Mouse (Mus musculus) forebrain, postnatal 0 days (tissue): Measurements from ENCODE around the gene Gm42742. TPM values are rescaled to one million over a fixed set of nuclear protein-coding genes. Genes with fewer than 3 reads are reported as not detected.

Experiments
- ATAC-seq: fragments of 200-750 bp; cut with Nextera tagmentation; 2 replicates; pipeline ENCODE4 v1.8.0; 2017; ENCODE audit warnings: mild to moderate bottlenecking, moderate library complexity
- DNase-seq: peaks from one replicate; pipeline ENCODE4 v3.0.0-alpha.2; 2015
- H3K27ac ChIP-seq: fragments of 300-500 bp; sonication (generic); 2 replicates; pipeline ENCODE4 v1.5.1; 2014; ENCODE audit warnings: low read depth, mild to moderate bottlenecking, antibody characterized with exemption, low read length, moderate library complexity, mixed read lengths
- H3K27me3 ChIP-seq: fragments of 300-500 bp; sonication (generic); 2 replicates; pipeline ENCODE4 v1.6.1; 2014; ENCODE audit warnings: mild to moderate bottlenecking, low read length, mixed read lengths; ENCODE audit not compliant: insufficient read depth
- H3K36me3 ChIP-seq: fragments of 300-500 bp; sonication (generic); 2 replicates; pipeline ENCODE4 v1.6.1; 2014; ENCODE audit warnings: mild to moderate bottlenecking, moderate library complexity; ENCODE audit not compliant: insufficient read depth
- H3K4me1 ChIP-seq: fragments of 300-500 bp; sonication (generic); 2 replicates; pipeline ENCODE4 v1.6.1; 2014; ENCODE audit warnings: antibody characterized with exemption; ENCODE audit not compliant: insufficient read depth
- H3K4me2 ChIP-seq: fragments of 300-500 bp; sonication (generic); 2 replicates; pipeline ENCODE4 v1.6.1; 2014; ENCODE audit warnings: low read depth, mild to moderate bottlenecking, moderate library complexity
- H3K4me3 ChIP-seq: fragments of 300-500 bp; sonication (generic); 2 replicates; pipeline ENCODE4 v1.5.1; 2014; ENCODE audit warnings: low read depth, low read length, mixed read lengths
- H3K9ac ChIP-seq: fragments of 300-500 bp; sonication (generic); 2 replicates; pipeline ENCODE4 v1.6.1; 2014; ENCODE audit warnings: mild to moderate bottlenecking
- H3K9me3 ChIP-seq: fragments of 300-500 bp; sonication (generic); 2 replicates; pipeline ENCODE4 v1.6.1; 2016; ENCODE audit warnings: low read length
- CTCF ChIP-seq: sonication (generic); IDR thresholded peaks from 2 replicates; pipeline ENCODE4 v1.5.1; 2016; ENCODE audit warnings: antibody characterized with exemption, control low read depth, low read depth
- WGBS: fragments of 180-500 bp; shearing (Covaris S2); extraction: QIAGEN DNeasy Blood & Tissue Kit; methylation state at CpG from one replicate; pipeline ENCODE4 v1.1.7; 2014; 5-methylcytosine and 5-hydroxymethylcytosine counted together
- polyA plus RNA-seq: library from polyadenylated mRNA; unstranded; fragments of >200 nt; fragmentation: Nextera tagmentation; extraction: Ambion mirVana; gene quantifications from 2 replicates; pipeline ENCODE4 v1.2.1, GENCODE M21; 2015
- total RNA-seq: library from RNA; depleted of rRNA; stranded (reverse); fragments of >200 nt; gene quantifications from 2 replicates; pipeline ENCODE4 v1.2.3, GENCODE M21; 2014

The Gm42742 gene
- total and polyA plus RNA-seq, 2 experiments from 2014 or later: 36.7 to 49.1 TPM

DNA sequence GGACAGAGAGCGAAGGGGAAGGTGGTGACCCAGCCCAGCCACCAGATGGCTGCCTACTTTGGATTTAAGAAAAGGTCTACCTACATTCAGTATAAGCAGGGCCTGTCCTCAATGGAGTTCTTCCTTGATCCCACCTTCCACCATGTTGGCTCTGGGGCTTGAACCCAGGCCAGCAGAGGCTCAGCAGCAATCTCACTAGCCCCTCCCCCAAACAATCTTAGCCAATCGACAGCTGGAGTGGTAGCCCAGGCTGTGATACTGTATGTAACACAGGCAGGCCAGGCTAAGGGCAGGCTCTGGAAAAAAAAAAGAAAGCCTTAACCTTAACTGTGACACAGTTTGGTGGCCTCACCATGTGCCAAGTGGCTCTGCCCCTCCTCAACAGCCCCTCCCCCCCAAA lies 9.2 kb downstream of the Gm42742 start:
- TF ChIP-seq CTCF: no peak
- DNase-seq (no peak), ATAC-seq (no peak)
- Histone ChIP-seq H3K4me3 (no peak overlapping the region), H3K36me3 (peaks cover 21% of the 10 kb centered on the region; the same call in 1 of the 2 replicates), H3K4me1 (peaks cover 10% of the 10 kb centered on the region), H3K27me3 (no peaks in the 10 kb centered on the region), H3K27ac (no peak overlapping the region), H3K9ac (no peak overlapping the region), H3K9me3 (no peaks in the 10 kb centered on the region), H3K4me2 (no peak overlapping the region)
- 69% methylated on average over 2 of the region's 2 CpGs for WGBS

DNA sequence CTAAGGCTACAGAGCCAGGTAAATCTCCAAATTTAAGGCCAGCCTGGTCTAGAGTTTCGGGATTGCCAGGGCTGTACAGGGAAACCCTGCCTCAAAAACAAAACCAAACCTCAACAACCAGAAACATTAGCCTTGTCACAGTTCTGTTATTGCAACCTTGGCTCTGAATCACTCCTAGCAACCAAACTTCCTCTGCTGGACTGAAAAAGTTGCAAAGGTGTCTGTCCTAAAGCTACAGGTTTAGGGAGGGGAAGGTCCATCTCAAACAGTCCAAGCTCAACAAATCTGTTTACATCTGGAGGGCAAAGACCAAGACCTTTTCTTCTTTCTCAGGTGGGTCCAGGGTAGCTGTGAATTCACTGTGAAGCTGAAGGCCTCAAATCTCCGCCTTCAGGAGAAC lies 9.8 kb downstream of the Gm42742 start:
- peaks cover 9% of the 10 kb centered on the region for H3K4me1 ChIP-seq
- no peaks in the 10 kb centered on the region for H3K9me3 ChIP-seq
- no peak overlapping the region for H3K27ac ChIP-seq
- H3K4me2 ChIP-seq: no peak overlapping the region
- no peak overlapping the region for H3K9ac ChIP-seq
- H3K36me3 ChIP-seq: peaks cover 21% of the 10 kb centered on the region; the same call in 1 of the 2 replicates
- 94% methylated on average over 2 of the region's 2 CpGs for WGBS
- ATAC-seq (no peak), DNase-seq (no peak)
- TF ChIP-seq CTCF: no peak
- no peaks in the 10 kb centered on the region for H3K27me3 ChIP-seq
- no peak overlapping the region for H3K4me3 ChIP-seq

DNA sequence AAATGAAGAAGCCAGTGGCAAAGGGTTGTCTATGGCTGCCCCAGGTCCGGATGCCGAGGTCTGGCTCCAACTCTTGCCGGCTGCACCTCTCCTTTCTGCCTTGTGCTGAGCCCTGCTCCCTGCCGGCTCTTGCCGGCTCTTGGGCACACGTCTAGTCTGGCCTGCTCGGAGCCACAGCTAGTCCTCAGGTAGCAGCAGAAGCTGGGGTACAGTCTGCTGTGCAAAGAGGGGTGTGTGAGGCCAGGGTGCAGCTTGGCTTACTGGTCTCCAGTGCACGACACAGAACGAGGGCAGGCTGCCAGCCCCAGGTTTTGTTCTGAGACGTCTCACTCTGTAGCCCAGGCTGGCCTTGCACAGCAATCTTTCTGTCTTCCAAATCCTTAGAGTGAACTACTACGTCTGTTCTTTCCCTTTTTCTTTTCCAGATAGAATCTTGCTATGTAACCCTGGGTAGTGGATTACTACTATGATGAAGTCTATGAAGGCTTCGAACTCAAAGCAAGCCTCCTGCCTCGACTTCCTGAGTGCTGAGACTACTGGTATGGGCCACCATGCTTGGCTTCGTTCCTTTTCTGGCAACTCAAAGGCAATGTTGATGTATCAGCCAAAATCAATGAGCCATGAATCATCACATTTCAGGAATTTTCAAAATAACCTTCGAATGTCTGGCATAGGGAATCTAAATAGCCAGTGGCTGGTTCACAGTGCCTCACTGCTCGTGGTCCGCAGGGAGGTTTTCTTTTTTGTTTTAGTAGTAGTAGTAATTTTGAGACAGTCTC lies 11.4 kb downstream of the Gm42742 start:
- H3K9me3 ChIP-seq: no peaks in the 10 kb centered on the region
- no peak for DNase-seq
- H3K9ac ChIP-seq: no peak overlapping the region
- H3K4me1 ChIP-seq: 0 out of 2 replicates have a peak, but pooled peaks cover 4% of the 10 kb centered on the region
- no peak for ATAC-seq
- H3K27ac ChIP-seq: 0 out of 2 replicates have a peak overlapping the region, but pooled peaks have one; percentile 69
- H3K4me2 ChIP-seq: no peak overlapping the region
- H3K27me3 ChIP-seq: no peaks in the 10 kb centered on the region
- 77% methylated on average over 17 of the region's 17 CpGs for WGBS
- no peak for TF ChIP-seq CTCF
- H3K36me3 ChIP-seq: peaks cover 15% of the 10 kb centered on the region; the same call in 1 of the 2 replicates
- no peak overlapping the region for H3K4me3 ChIP-seq

DNA sequence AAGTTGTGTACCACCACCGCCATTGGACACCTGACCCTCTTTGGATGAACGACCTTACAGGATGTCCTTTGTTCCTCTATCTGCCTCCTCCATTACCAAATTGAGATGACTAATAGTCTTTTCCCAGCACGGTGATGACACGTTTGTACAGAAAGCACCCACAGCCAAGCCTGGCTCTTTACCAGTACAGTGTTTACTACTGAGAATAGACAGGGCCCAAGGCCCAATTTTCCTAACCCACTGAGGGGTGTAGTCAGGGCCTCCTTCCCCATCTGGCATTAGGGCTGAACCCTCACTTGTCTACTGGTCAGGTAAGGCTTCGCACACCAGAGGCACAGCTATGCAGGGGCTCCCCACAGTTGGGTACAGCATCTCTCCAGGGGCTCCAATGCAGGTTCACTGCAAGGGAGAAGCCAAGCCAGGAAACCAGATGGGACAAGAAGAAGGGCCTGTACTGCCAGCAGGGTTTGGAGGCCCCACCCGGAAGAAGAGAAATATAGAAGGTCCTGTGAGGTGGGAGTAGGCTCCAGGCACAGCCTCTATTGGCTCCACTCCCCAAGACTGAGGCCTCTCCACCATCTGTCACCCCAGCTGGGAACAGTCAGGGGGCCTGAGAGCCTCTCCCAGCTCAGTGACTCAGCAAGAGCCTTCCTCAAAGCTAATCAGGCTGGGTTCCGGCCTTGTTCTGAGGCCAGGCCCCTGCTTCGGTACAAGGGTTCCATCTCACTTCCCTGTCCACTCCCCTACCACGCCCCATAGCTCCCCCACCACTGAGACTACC lies 12.5 kb downstream of the Gm42742 start:
- Histone ChIP-seq H3K4me1 (0 out of 2 replicates have a peak, but pooled peaks cover 4% of the 10 kb centered on the region), H3K4me3 (no peak overlapping the region), H3K9ac (peak overlapping the region; percentile 10; the same call in 1 of the 2 replicates), H3K9me3 (no peaks in the 10 kb centered on the region), H3K36me3 (peaks cover 8% of the 10 kb centered on the region; the same call in 1 of the 2 replicates), H3K27me3 (no peaks in the 10 kb centered on the region), H3K27ac (peak overlapping the region; percentile 69), H3K4me2 (no peak overlapping the region)
- ATAC-seq (peak; percentile 87), DNase-seq (peak; percentile 71)
- 50% methylated on average over 9 of the region's 9 CpGs for WGBS
- TF ChIP-seq CTCF: no peak

DNA sequence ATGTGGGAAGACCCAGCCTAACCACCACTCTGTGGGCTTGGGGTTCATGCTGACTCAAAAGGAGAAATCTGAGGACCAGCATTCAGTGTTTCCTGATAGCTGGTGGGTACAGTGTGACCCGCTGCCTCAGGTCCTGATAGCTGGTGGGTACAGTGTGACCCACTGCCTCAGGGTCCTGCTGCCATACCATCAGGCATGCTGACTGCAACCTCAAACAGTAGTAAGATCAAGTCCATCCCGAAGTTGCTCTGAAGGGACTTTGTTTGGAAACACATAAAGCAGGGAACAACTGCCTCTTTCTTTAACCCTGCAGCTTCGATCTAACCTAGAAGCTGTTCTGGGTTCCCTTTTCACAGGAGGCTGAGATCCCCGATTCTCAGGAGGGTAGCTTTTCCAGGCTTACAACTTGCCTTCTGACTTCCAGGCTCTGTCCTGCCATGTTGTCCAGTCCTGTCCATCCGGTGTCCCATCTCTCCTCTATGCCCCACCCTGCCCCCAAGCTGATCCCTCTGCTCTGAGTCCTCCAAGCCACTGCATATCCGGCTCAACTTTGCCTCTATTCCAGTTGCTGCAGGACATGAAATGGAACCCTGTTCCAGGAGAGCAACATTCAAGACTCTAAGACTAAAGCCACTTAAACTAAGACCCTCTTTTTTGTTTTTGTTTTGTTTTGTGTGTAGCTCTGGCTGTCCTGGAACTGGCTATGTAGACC lies 13.4 kb downstream of the Gm42742 start:
- DNase-seq: no peak
- H3K9ac ChIP-seq: no peak overlapping the region
- ATAC-seq: no peak
- 84% methylated on average over 6 of the region's 6 CpGs for WGBS
- no peak overlapping the region for H3K4me3 ChIP-seq
- TF ChIP-seq CTCF: no peak
- H3K4me2 ChIP-seq: no peak overlapping the region
- 0 out of 2 replicates have a peak, but pooled peaks cover 4% of the 10 kb centered on the region for H3K4me1 ChIP-seq
- no peaks in the 10 kb centered on the region for H3K36me3 ChIP-seq
- no peaks in the 10 kb centered on the region for H3K9me3 ChIP-seq
- H3K27ac ChIP-seq: no peak overlapping the region
- no peaks in the 10 kb centered on the region for H3K27me3 ChIP-seq

DNA sequence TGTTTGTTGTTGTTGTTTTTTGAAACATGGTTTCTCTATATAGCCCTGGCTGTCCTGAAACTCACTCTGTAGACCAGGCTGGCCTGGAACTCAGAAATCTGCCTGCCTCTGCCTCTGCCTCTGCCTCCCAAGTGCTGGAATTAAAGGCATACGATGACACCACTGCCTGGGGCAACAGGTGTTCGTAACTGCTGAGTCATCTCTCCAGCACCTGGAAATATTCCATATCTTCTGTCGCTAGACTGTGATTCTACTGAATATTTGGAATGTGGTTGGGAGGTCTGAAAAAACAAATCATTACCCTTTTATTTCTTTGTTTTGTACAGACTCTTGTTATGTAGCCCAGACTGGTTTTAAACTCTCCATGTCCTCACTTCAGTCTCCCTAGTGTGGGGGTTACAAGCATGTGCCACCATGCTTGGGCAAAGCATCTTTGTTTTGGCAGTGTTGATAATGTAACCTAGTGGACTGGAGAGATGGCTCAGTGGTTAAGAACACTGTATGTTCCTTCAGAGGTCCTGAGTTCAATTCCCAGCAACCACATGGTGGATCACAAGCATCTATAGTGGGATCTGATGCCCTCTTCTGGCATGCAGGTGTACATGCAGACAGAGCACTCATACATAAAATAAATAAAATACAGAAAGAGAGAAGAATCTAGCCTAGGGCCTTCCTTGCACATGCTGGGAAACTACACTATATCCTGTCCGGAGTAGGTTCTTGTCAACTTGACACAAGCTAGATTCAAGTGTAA lies 16.6 kb downstream of the Gm42742 start:
- no peaks in the 10 kb centered on the region for H3K36me3 ChIP-seq
- DNase-seq (no peak), ATAC-seq (no peak)
- no peak overlapping the region for H3K4me2 ChIP-seq
- no peak overlapping the region for H3K27ac ChIP-seq
- 80% methylated on average over 4 of the region's 4 CpGs for WGBS
- TF ChIP-seq CTCF: peak; percentile 17; the same call in 1 of the 2 replicates
- H3K4me3 ChIP-seq: no peak overlapping the region
- H3K9me3 ChIP-seq: no peaks in the 10 kb centered on the region
- no peaks in the 10 kb centered on the region for H3K27me3 ChIP-seq
- H3K9ac ChIP-seq: no peak overlapping the region
- H3K4me1 ChIP-seq: 0 out of 2 replicates have a peak, but pooled peaks cover 4% of the 10 kb centered on the region
